Mouse (Mus musculus) urinary bladder, postnatal 4 days (tissue): ENCODE results near the gene Arid5b.

Experiments used
- DNase-seq, 2 experiments: peaks; one replicate each; pipeline ENCODE4 v3.0.0; 2021 to 2022; ENCODE audit warnings: low spot score in 2 of 2

Gene Arid5b

GRCm38 (mm10) chr10:68236956-68237455 is 41.5 kb downstream of the Arid5b start:
- no peak for DNase-seq

GRCm38 (mm10) chr10:68231385-68232182 is 47.0 kb downstream of the Arid5b start:
- DNase-seq: no peak

- no peak for DNase-seq
These were observed 47.7 kb downstream of the Arid5b start for GRCm38 (mm10) chr10:68230653-68231384.

GRCm38 (mm10) chr10:68229640-68230565 is 48.6 kb downstream of the Arid5b start:
- no peak for DNase-seq

GRCm38 (mm10) chr10:68222676-68223075 is 55.9 kb downstream of the Arid5b start:
- no peak for DNase-seq

GRCm38 (mm10) chr10:68222012-68222411 is 56.5 kb downstream of the Arid5b start:
- DNase-seq: no peak

GRCm38 (mm10) chr10:68219327-68219726 is 59.2 kb downstream of the Arid5b start:
- DNase-seq: no peak

GRCm38 (mm10) chr10:68218678-68219077 is 59.9 kb downstream of the Arid5b start:
- DNase-seq: no peak

- no peak for DNase-seq
These were observed 63.6 kb downstream of the Arid5b start for GRCm38 (mm10) chr10:68214809-68215468.

GRCm38 (mm10) chr10:68212061-68212915 is 66.3 kb downstream of the Arid5b start:
- DNase-seq: peak; percentile 42 to 79

- no peak for DNase-seq
These were observed 67.0 kb downstream of the Arid5b start for GRCm38 (mm10) chr10:68211514-68211913.

GRCm38 (mm10) chr10:68210025-68210642 is 68.4 kb downstream of the Arid5b start:
- DNase-seq: no peak

- DNase-seq: no peak
These were observed 69.9 kb downstream of the Arid5b start for GRCm38 (mm10) chr10:68208670-68209065.

- no peak for DNase-seq
These were observed 70.5 kb downstream of the Arid5b start for GRCm38 (mm10) chr10:68207803-68208669.

- DNase-seq: no peak
These were observed 74.1 kb downstream of the Arid5b start for GRCm38 (mm10) chr10:68204391-68204790.

GRCm38 (mm10) chr10:68203860-68204259 is 74.7 kb downstream of the Arid5b start:
- DNase-seq: no peak

- DNase-seq: no peak
These were observed 75.2 kb downstream of the Arid5b start for GRCm38 (mm10) chr10:68203322-68203721.

- no peak for DNase-seq
These were observed 79.1 kb downstream of the Arid5b start for GRCm38 (mm10) chr10:68199440-68199839.

- no peak for DNase-seq
These were observed 82.2 kb downstream of the Arid5b start for GRCm38 (mm10) chr10:68196324-68196723.
